Mouse (Mus musculus): ENCODE data around the gene Zfp750.

- TF ChIP-seq CTCF (IDR thresholded peaks at IDR 0.05; ENCODE audit: borderline replicate concordance, insufficient read depth, low read length) (no peak), POLR2A (IDR thresholded peaks at IDR 0.05; ENCODE audit: low read depth, low read length) (no peak)
Measured at GRCm38 (mm10) chr11:121558522-121558921, 39.4 kb upstream of the Zfp750 start.

Measured in embryonic fibroblast, embryonic 13.5 days (primary cell).